Mouse (Mus musculus) embryonic facial prominence, embryonic 10.5 days (tissue): Measurements from ENCODE around the gene Odf3b. TPM values are rescaled to one million over a fixed set of nuclear protein-coding genes. Genes with fewer than 3 reads are reported as not detected.

ENCODE experiments used
- DNase-seq: peaks from one replicate; pipeline ENCODE4 v3.0.0-alpha.2; 2017; ENCODE audit warnings: low spot score
- H3K27ac ChIP-seq: fragments of 300-500 bp; sonication (generic); replicated peaks from 2 replicates; pipeline ENCODE4 v1.5.1; 2016; ENCODE audit warnings: mild to moderate bottlenecking
- H3K27me3 ChIP-seq: fragments of 300-500 bp; sonication (generic); replicated peaks from 2 replicates; pipeline ENCODE4 v1.6.1; 2016; ENCODE audit warnings: low read depth, mild to moderate bottlenecking; ENCODE audit not compliant: poor library complexity, severe bottlenecking
- H3K36me3 ChIP-seq: fragments of 300-500 bp; sonication (generic); replicated peaks from 2 replicates; pipeline ENCODE4 v1.6.1; 2016; ENCODE audit warnings: mild to moderate bottlenecking, moderate library complexity
- H3K4me1 ChIP-seq: fragments of 300-500 bp; sonication (generic); 2 replicates; pipeline ENCODE4 v1.6.1; 2016
- H3K4me3 ChIP-seq: fragments of 300-500 bp; sonication (generic); 2 replicates; pipeline ENCODE4 v1.5.1; 2016; ENCODE audit warnings: mild to moderate bottlenecking, moderate library complexity
- H3K9me3 ChIP-seq: fragments of 300-500 bp; sonication (generic); 2 replicates; pipeline ENCODE4 v1.6.1; 2016; ENCODE audit warnings: mild to moderate bottlenecking
- WGBS: fragments of 180-500 bp; shearing (Covaris S2); methylation state at CpG from one replicate; pipeline ENCODE4 v1.1.7; 2016; 5-methylcytosine and 5-hydroxymethylcytosine counted together
- polyA plus RNA-seq: library from polyadenylated mRNA; unstranded; fragments of >200 nt; fragmentation: Nextera tagmentation; extraction: Ambion mirVana; gene quantifications from 2 replicates; pipeline ENCODE4 v1.2.1, GENCODE M21; 2016

Odf3b gene
- polyA plus RNA-seq, 1 experiment from 2014 or later, result 0.40 TPM

DNA sequence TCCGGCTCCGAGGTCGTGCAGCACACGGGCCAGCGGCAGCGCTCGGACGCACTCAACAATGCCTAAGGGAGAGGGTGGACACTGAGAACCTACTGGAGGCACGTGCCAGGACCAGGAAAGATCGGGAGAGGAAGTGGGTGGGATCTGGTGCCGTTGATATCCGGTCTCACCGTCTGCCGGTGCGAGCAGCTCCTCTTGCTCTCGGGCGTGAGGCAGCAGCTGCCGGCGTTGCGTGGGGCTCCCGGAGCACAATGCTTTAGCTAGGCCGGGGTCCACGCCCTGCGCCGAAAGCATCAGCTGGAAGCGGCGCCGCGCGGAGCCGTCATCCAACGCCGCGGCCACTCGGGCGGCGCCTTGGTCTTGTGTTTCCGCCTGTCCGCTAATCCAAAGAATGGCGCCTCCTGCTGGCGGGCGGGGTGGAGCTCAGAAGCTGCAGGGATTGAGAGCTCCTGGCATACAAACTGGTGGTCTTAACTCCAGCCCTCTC is 5.3 kb downstream of the Odf3b start, which contains the start of gene Sco2:
TSS of gene Sco2 (minus strand) at position 85 of the 487 bp plus-strand sequence.
- peak within 1 kb of the TSS; percentile 73 for H3K4me3 ChIP-seq
- under 1% methylated on average over 42 of the region's 42 CpGs for WGBS
- H3K36me3 ChIP-seq, result peaks cover 41% of the 10 kb centered on the region
- H3K9me3 ChIP-seq, result no peaks in the 10 kb centered on the region
- H3K27ac ChIP-seq, result peak within 1 kb of the TSS; percentile 94
- peaks cover 52% of the 10 kb centered on the region for H3K4me1 ChIP-seq
- H3K27me3 ChIP-seq, result peaks cover 43% of the 10 kb centered on the region
- peak; percentile 96 for DNase-seq

- H3K9me3 ChIP-seq, result no peaks in the 10 kb centered on the region
- DNase-seq, result peak; percentile 86
- H3K27ac ChIP-seq, result peak overlapping the region; percentile 94
- H3K4me1 ChIP-seq, result peaks cover 46% of the 10 kb centered on the region
- peaks cover 37% of the 10 kb centered on the region for H3K27me3 ChIP-seq
- 2% methylated on average over 35 of the region's 35 CpGs for WGBS
- H3K4me3 ChIP-seq, result peak overlapping the region; percentile 73
- H3K36me3 ChIP-seq, result peaks cover 48% of the 10 kb centered on the region
These were observed 5.9 kb downstream of the Odf3b start for GRCm38 (mm10) chr15:89373027-89373761.

DNA sequence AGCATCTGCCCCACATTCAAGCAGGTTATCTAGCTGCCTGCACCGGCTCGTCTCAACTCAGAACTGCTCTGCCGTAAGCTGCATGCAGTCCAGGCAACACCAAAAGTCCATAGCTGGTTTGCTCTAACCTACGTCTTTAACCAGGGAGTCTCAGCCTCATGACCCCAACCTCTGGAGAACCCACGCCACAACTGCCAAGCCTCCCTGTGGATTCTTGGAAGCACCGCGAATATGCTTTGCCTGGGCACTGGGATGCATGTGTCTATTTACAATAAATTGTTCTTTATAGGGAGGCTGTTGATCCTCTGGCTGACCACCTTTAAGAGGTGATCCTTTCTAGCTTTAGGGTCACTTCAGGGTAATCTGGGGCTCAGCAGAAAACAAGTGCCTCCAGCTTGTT is 6.5 kb downstream of the Odf3b start:
- Histone ChIP-seq H3K27ac (peak overlapping the region; percentile 94; the same call in 1 of the 2 replicates), H3K9me3 (no peaks in the 10 kb centered on the region), H3K4me3 (peak overlapping the region; percentile 73), H3K36me3 (peaks cover 54% of the 10 kb centered on the region), H3K4me1 (peaks cover 40% of the 10 kb centered on the region), H3K27me3 (peaks cover 30% of the 10 kb centered on the region)
- 84% methylated on average over 7 of the region's 7 CpGs for WGBS
- no peak for DNase-seq

DNA sequence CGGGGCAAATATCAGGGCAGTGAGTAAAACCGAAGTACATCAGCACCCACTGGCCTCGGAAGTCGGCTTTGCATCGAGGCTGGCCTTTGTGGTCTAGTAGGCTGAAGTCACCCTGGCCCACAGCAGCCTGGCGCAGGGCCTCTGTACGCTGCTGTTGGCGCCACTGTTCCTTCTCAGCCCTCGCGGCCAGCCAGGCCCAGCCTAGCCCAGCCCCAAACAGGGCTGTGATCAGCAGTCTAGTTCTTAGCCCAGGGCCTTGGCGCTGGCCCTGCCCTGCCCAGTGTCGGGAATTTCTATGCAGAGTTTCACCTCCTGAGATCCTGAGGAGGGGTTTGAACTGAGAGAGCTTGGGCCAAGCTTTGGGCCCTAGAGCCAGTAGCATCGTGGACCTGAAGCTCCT is 7.0 kb downstream of the Odf3b start:
- Histone ChIP-seq H3K36me3 (peaks cover 59% of the 10 kb centered on the region), H3K9me3 (no peaks in the 10 kb centered on the region), H3K4me1 (peaks cover 35% of the 10 kb centered on the region), H3K27ac (no peak overlapping the region), H3K4me3 (peak overlapping the region; percentile 73; the same call in 1 of the 2 replicates), H3K27me3 (peaks cover 26% of the 10 kb centered on the region)
- 90% methylated on average over 13 of the region's 13 CpGs for WGBS
- no peak for DNase-seq

DNA sequence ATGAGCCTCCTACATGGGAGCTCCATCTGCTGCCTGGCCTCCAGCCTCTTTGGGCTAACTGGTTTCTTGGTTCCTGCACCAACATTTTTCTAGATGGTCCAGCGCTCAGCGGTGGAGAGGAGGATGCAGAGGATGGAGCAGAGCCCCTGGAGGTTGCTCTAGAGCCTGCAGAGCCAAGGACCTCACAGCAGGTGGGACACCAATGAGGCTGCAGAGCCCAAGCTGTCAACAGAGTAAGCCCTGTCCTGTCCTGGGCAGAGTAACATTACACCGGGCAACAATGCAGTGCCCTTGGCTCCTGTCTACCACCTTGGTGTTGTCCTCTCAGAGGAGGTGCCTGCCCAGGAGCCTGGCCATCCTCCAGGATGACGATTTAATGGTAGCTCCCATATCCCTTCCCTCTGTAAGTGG is 13.9 kb downstream of the Odf3b start:
- Histone ChIP-seq H3K27me3 (no peaks in the 10 kb centered on the region), H3K4me3 (no peak overlapping the region), H3K36me3 (peaks cover 100% of the 10 kb centered on the region), H3K27ac (no peak overlapping the region), H3K4me1 (no peaks in the 10 kb centered on the region), H3K9me3 (no peaks in the 10 kb centered on the region)
- DNase-seq, result no peak
- WGBS, result 94% methylated on average over 4 of the region's 4 CpGs

DNA sequence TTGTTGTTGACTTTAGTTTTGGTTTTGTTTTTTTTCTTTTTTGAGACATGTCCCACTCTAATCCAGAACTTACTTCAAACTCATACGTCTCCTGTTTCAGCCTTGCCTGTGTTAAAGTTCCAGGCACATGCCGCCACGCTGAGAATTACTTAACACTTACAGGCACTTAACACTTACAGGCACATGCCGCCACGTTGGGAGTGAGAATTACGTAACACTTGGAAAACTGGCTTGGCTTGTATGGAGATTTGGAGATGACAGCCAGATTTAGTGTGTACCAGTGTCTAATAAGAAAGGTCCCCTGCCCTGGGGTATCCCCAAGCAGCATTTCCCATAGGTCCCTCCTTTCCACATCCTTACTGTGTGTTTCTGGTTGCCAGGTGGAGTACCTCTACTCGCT is 16.0 kb downstream of the Odf3b start:
- Histone ChIP-seq H3K4me3 (no peak overlapping the region), H3K27me3 (no peaks in the 10 kb centered on the region), H3K27ac (no peak overlapping the region), H3K36me3 (peaks cover 99% of the 10 kb centered on the region), H3K9me3 (no peaks in the 10 kb centered on the region), H3K4me1 (peaks cover 9% of the 10 kb centered on the region)
- no peak for DNase-seq
- 95% methylated on average over 7 of the region's 7 CpGs for WGBS

DNA sequence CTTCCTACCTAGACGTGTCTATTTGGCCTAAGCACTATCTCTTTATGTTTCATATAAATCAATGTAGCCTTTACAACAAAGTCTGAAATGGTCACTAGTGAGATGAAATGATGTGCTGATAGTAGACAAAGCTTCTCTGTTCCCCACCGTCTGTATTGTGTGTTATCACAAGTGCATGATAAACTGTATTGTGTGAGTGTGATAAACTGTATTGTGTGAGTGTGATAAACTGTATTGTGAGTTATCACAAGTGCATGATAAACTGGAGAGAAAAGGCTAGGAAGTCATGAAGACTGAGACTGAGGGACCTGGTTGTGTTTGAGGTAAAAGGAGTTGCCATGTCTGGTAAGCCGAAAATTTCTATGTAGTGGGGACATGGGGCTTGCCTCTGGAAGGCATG is 20.3 kb downstream of the Odf3b start:
- WGBS, result 92% methylated on average over 3 of the region's 3 CpGs
- no peak overlapping the region for H3K4me3 ChIP-seq
- DNase-seq, result no peak
- no peaks in the 10 kb centered on the region for H3K27me3 ChIP-seq
- no peaks in the 10 kb centered on the region for H3K9me3 ChIP-seq
- H3K4me1 ChIP-seq, result peaks cover 34% of the 10 kb centered on the region
- H3K36me3 ChIP-seq, result peaks cover 70% of the 10 kb centered on the region
- no peak overlapping the region for H3K27ac ChIP-seq

- H3K36me3 ChIP-seq, result peaks cover 70% of the 10 kb centered on the region
- H3K4me3 ChIP-seq, result peak overlapping the region; percentile 88
- H3K9me3 ChIP-seq, result no peaks in the 10 kb centered on the region
- peak overlapping the region; percentile 96 for H3K27ac ChIP-seq
- peaks cover 37% of the 10 kb centered on the region for H3K4me1 ChIP-seq
- under 1% methylated on average over 15 of the region's 15 CpGs for WGBS
- H3K27me3 ChIP-seq, result no peaks in the 10 kb centered on the region
- peak; percentile 95 for DNase-seq
These were observed 22.7 kb downstream of the Odf3b start for GRCm38 (mm10) chr15:89356372-89356771.

DNA sequence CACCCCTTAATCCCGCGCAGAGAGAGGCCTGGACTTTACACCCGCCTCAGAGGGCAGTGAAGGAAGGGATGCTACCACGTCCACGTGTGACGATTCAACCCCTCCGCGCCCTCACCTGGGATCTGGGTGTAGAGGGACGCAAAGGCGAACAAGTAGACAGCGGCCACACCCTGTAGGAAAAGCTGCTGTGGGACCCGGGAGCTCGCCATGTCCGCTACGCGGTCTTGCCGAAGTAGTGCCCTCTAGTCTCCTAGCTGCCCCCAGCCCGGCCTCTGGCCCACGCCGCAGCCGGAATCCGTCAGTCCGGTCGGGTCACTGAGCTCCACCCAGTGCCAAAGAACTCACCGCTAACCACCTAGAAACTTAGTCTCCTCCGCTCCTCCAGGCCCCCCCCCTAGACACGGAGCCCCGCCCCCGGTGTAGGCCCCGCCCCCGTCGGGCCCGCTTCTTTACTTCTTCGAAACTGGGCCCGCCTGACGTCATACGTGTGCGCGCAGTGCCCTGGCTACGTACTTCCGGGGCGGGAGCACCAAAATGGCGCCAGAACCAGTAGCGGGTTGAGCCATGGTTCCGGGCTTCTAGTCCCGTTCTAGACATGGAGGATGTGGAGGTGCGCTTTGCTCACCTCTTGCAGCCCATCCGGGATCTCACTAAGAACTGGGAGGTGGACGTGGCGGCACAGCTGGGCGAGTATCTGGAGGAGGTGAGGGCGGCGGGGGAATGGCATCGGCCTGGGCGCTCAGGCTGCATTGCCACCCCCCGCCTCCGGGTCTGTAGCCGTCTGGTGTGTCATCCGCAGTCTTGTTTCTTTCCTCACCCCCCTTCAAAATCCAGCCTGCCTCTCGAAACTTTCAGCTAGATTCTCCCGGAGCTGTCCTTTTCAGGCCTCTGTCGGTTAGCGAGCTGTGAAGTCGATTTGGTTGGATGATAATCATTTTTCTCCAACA is 23.6 kb downstream of the Odf3b start, which contains the start of the genes Lmf2 and Ncaph2:
TSS of gene Lmf2 (minus strand) at position 419 of the 947 bp plus-strand sequence.
TSS of gene Ncaph2 (plus strand) at position 479 of the 947 bp plus-strand sequence.
- Histone ChIP-seq H3K36me3 (peaks cover 70% of the 10 kb centered on the region), H3K27ac (peak within 1 kb of the TSS; percentile 96), H3K27me3 (no peaks in the 10 kb centered on the region), H3K4me3 (peak within 1 kb of the TSS; percentile 88), H3K9me3 (no peaks in the 10 kb centered on the region), H3K4me1 (peaks cover 37% of the 10 kb centered on the region)
- WGBS, result under 1% methylated on average over 64 of the region's 64 CpGs
- peak; percentile 98 for DNase-seq

GRCm38 (mm10) chr15:89354455-89354854 is 24.6 kb downstream of the Odf3b start:
- H3K27me3 ChIP-seq, result no peaks in the 10 kb centered on the region
- peak overlapping the region; percentile 96 for H3K27ac ChIP-seq
- H3K4me3 ChIP-seq, result peak overlapping the region; percentile 88
- peaks cover 69% of the 10 kb centered on the region for H3K36me3 ChIP-seq
- 83% methylated on average over 7 of the region's 7 CpGs for WGBS
- peaks cover 37% of the 10 kb centered on the region for H3K4me1 ChIP-seq
- DNase-seq, result no peak
- no peaks in the 10 kb centered on the region for H3K9me3 ChIP-seq

- peaks cover 34% of the 10 kb centered on the region for H3K4me1 ChIP-seq
- H3K36me3 ChIP-seq, result peaks cover 62% of the 10 kb centered on the region
- DNase-seq, result no peak
- H3K9me3 ChIP-seq, result no peaks in the 10 kb centered on the region
- no peak overlapping the region for H3K27ac ChIP-seq
- peak overlapping the region; percentile 88 for H3K4me3 ChIP-seq
- 93% methylated on average over 16 of the region's 16 CpGs for WGBS
- no peaks in the 10 kb centered on the region for H3K27me3 ChIP-seq
These were observed 25.2 kb downstream of the Odf3b start for GRCm38 (mm10) chr15:89353837-89354236.

DNA sequence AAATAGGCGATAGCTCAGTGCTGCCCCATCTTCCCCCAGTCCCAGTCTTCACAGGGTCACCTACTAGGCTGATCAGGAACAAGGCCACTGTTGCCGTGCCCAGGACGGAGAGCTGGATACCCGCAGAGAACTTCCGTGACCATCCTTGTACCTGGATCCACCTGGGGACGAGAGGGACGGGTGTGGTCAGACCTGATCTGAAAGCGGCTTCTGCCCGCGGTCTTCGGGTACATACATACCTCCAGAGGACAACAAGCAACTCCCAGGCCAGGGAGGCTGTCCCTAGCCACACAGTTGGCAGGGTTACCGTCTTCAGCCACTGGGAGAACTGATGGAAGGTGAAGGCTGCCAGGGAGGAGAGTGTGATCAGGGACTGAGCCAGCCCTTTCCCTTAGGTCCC is 26.3 kb downstream of the Odf3b start:
- Histone ChIP-seq H3K36me3 (peaks cover 53% of the 10 kb centered on the region), H3K4me1 (peaks cover 25% of the 10 kb centered on the region), H3K9me3 (no peaks in the 10 kb centered on the region), H3K27me3 (no peaks in the 10 kb centered on the region), H3K27ac (no peak overlapping the region; the same call in 1 of the 2 replicates), H3K4me3 (no peak overlapping the region)
- no peak for DNase-seq
- 96% methylated on average over 12 of the region's 12 CpGs for WGBS
